Mouse (Mus musculus) erythroid progenitor cell, adult 5-6 weeks (primary cell): ENCODE data around the gene Taar6. TPM values are rescaled to one million over a fixed set of nuclear protein-coding genes. Genes with fewer than 3 reads are reported as not detected.

ENCODE experiments used
- ATAC-seq: replicated peaks from 2 replicates; pipeline ENCODE4 v1.8.0; 2016; ENCODE audit warnings: moderate number of reproducible peaks, mild to moderate bottlenecking, moderate TSS enrichment, inconsistent platforms; ENCODE audit not compliant: poor library complexity, low FRiP score, severe bottlenecking
- total RNA-seq, 2 experiments: library from RNA; stranded (forward) in 1 of 2; stranded (reverse) in 1 of 2; fragments of 150-400 nt in 1 of 2; fragments of 186-747, 209-891 nt in 1 of 2; gene quantifications; 2 replicates each; pipeline versions ENCODE4 v1.2.3 to v1.2.4; 2015 to 2017; ENCODE audit warnings: low replicate concordance in 2 of 2

The Taar6 gene
- total RNA-seq, 2 experiments from 2014 or later = not detected

- ATAC-seq = no peak
Observed at GRCm38 (mm10) chr10:23942465-23942864, 43.0 kb downstream of the Taar6 start.

GRCm38 (mm10) chr10:23938312-23938711 lies 47.1 kb downstream of the Taar6 start, which contains the start of gene Taar2:
Gene Taar2 (plus strand): TSS chr10:23938572.
- no peak for ATAC-seq

DNA sequence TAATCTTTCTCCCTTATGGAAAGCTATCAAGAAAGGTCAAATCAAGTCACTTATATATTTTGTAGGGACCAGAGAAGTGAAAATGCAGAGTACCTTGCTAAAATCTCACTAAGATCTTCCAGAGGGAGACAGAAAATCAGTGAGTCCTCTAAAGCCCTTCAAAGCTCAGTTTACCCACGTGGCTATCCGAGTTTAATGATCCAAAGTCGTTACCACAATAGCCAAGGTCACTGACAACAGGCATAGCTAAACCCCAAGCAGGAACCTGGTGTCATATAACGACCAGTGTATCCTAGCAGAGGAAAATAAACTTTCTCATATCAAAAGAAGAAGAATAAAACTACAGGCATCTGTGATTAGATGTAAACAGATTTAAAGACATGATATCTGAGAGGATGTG lies 47.8 kb downstream of the Taar6 start:
- ATAC-seq = no peak

Other genes starting within 250 kb of the Taar6 start
- 1,496 and 1,704 TPM in 2 replicates for gene Rps12, start 198.4 kb downstream of the Taar6 start, total RNA-seq (2015; ENCODE audit: low replicate concordance)
- gene Rps12, start 198.4 kb downstream of the Taar6 start, total RNA-seq (2017; ENCODE audit: low replicate concordance) = 275 and 669 TPM in 2 replicates
- 0.36 TPM in 1 of 2 replicates, not detected in the other for gene Slc18b1, start 188.7 kb downstream of the Taar6 start, total RNA-seq (2015; ENCODE audit: low replicate concordance)
- not detected in 2 replicates for gene Slc18b1, start 188.7 kb downstream of the Taar6 start, total RNA-seq (2017; ENCODE audit: low replicate concordance)
- gene Vnn3, start 134.2 kb downstream of the Taar6 start, total RNA-seq (2015; ENCODE audit: low replicate concordance) = 5.4 TPM in 1 of 2 replicates, not detected in the other
- gene Vnn3, start 134.2 kb downstream of the Taar6 start, total RNA-seq (2017; ENCODE audit: low replicate concordance) = not detected in 2 replicates
- not detected in 2 replicates for gene Vnn1, start 91.0 kb downstream of the Taar6 start, total RNA-seq (2015; ENCODE audit: low replicate concordance)
- not detected in 2 replicates for gene Vnn1, start 91.0 kb downstream of the Taar6 start, total RNA-seq (2017; ENCODE audit: low replicate concordance)
- not detected in 2 replicates for gene Taar1, start 65.3 kb downstream of the Taar6 start, total RNA-seq (2015; ENCODE audit: low replicate concordance)
- gene Taar1, start 65.3 kb downstream of the Taar6 start, total RNA-seq (2017; ENCODE audit: low replicate concordance) = not detected in 2 replicates
- not detected in 2 replicates for gene Taar2, start 47.1 kb downstream of the Taar6 start, total RNA-seq (2015; ENCODE audit: low replicate concordance)
- not detected in 2 replicates for gene Taar2, start 47.1 kb downstream of the Taar6 start, total RNA-seq (2017; ENCODE audit: low replicate concordance)
- not detected in 2 replicates for gene Taar3, start 36.1 kb downstream of the Taar6 start, total RNA-seq (2015; ENCODE audit: low replicate concordance)
- not detected in 2 replicates for gene Taar3, start 36.1 kb downstream of the Taar6 start, total RNA-seq (2017; ENCODE audit: low replicate concordance)
- not detected in 2 replicates for gene Taar4, start 25.2 kb downstream of the Taar6 start, total RNA-seq (2015; ENCODE audit: low replicate concordance)
- not detected in 2 replicates for gene Taar4, start 25.2 kb downstream of the Taar6 start, total RNA-seq (2017; ENCODE audit: low replicate concordance)
- gene Taar5, start 14.9 kb downstream of the Taar6 start, total RNA-seq (2015; ENCODE audit: low replicate concordance) = not detected in 2 replicates
- not detected in 2 replicates for gene Taar5, start 14.9 kb downstream of the Taar6 start, total RNA-seq (2017; ENCODE audit: low replicate concordance)
- not detected in 2 replicates for gene Taar7a, start 7.8 kb upstream of the Taar6 start, total RNA-seq (2015; ENCODE audit: low replicate concordance)
- gene Taar7a, start 7.8 kb upstream of the Taar6 start, total RNA-seq (2017; ENCODE audit: low replicate concordance) = not detected in 2 replicates
- not detected in 2 replicates for gene Taar7b, start 14.3 kb upstream of the Taar6 start, total RNA-seq (2015; ENCODE audit: low replicate concordance)
- gene Taar7b, start 14.3 kb upstream of the Taar6 start, total RNA-seq (2017; ENCODE audit: low replicate concordance) = not detected in 2 replicates
- not detected in 2 replicates for gene Taar7d, start 41.6 kb upstream of the Taar6 start, total RNA-seq (2015; ENCODE audit: low replicate concordance)
- not detected in 2 replicates for gene Taar7d, start 41.6 kb upstream of the Taar6 start, total RNA-seq (2017; ENCODE audit: low replicate concordance)
- not detected in 2 replicates for gene Taar7e, start 52.0 kb upstream of the Taar6 start, total RNA-seq (2015; ENCODE audit: low replicate concordance)
- not detected in 2 replicates for gene Taar7e, start 52.0 kb upstream of the Taar6 start, total RNA-seq (2017; ENCODE audit: low replicate concordance)
- gene Taar7f, start 63.9 kb upstream of the Taar6 start, total RNA-seq (2015; ENCODE audit: low replicate concordance) = not detected in 2 replicates
- gene Taar7f, start 63.9 kb upstream of the Taar6 start, total RNA-seq (2017; ENCODE audit: low replicate concordance) = not detected in 2 replicates
- not detected in 2 replicates for gene Taar8a, start 90.9 kb upstream of the Taar6 start, total RNA-seq (2015; ENCODE audit: low replicate concordance)
- not detected in 2 replicates for gene Taar8a, start 90.9 kb upstream of the Taar6 start, total RNA-seq (2017; ENCODE audit: low replicate concordance)
- gene Taar8b, start 106.6 kb upstream of the Taar6 start, total RNA-seq (2015; ENCODE audit: low replicate concordance) = not detected in 2 replicates
- gene Taar8b, start 106.6 kb upstream of the Taar6 start, total RNA-seq (2017; ENCODE audit: low replicate concordance) = not detected in 2 replicates
- gene Taar8c, start 116.3 kb upstream of the Taar6 start, total RNA-seq (2015; ENCODE audit: low replicate concordance) = not detected in 2 replicates
- not detected in 2 replicates for gene Taar8c, start 116.3 kb upstream of the Taar6 start, total RNA-seq (2017; ENCODE audit: low replicate concordance)
- not detected in 2 replicates for gene Taar9, start 123.9 kb upstream of the Taar6 start, total RNA-seq (2015; ENCODE audit: low replicate concordance)
- not detected in 2 replicates for gene Taar9, start 123.9 kb upstream of the Taar6 start, total RNA-seq (2017; ENCODE audit: low replicate concordance)
- gene Stx7, start 163.7 kb upstream of the Taar6 start, total RNA-seq (2015; ENCODE audit: low replicate concordance) = 10.8 and 21.4 TPM in 2 replicates
- gene Stx7, start 163.7 kb upstream of the Taar6 start, total RNA-seq (2017; ENCODE audit: low replicate concordance) = 30.8 and 35.2 TPM in 2 replicates
- not detected in 2 replicates for gene Moxd1, start 237.9 kb upstream of the Taar6 start, total RNA-seq (2015; ENCODE audit: low replicate concordance)
- gene Moxd1, start 237.9 kb upstream of the Taar6 start, total RNA-seq (2017; ENCODE audit: low replicate concordance) = not detected in 2 replicates